Mouse (Mus musculus): Measurements from ENCODE around the gene Vill. TPM values are rescaled to one million over a fixed set of nuclear protein-coding genes. Genes with fewer than 3 reads are reported as not detected.

Vill gene
- polyA plus RNA-seq, 1 experiment from 2014 or later: 9.3 TPM

GRCm38 (mm10) chr9:119091581-119092310, 39.2 kb downstream of the Vill start:
- no peak for DNase-seq
- Histone ChIP-seq H3K27ac (ENCODE audit: low read depth) (no peak overlapping the region), H3K4me1 (ENCODE audit: insufficient read depth) (peaks cover 9% of the 10 kb centered on the region), H3K4me3 (ENCODE audit: low read depth, low read length) (no peak overlapping the region), H3K27me3 (ENCODE audit: insufficient read depth, low read length) (peaks cover 47% of the 10 kb centered on the region), H3K9ac (replicated peaks) (no peak overlapping the region), H3K36me3 (replicated peaks; ENCODE audit: insufficient read depth, low read length) (no peaks in the 10 kb centered on the region), H3K9me3 (ENCODE audit: low read length) (no peaks in the 10 kb centered on the region), H3K4me2 (ENCODE audit: low read depth, low read length) (no peak overlapping the region)
- no peak for ATAC-seq
- TF ChIP-seq CTCF (IDR thresholded peaks at IDR 0.05; ENCODE audit: low read depth): no peak
- TF ChIP-seq EP300 (IDR thresholded peaks at IDR 0.05; ENCODE audit: low read depth): no peak
- 70% methylated on average over 12 of the region's 12 CpGs for WGBS (ENCODE audit: insufficient replicate concordance)

- no peak for TF ChIP-seq EP300 (IDR thresholded peaks at IDR 0.05; ENCODE audit: low read depth)
- no peak for TF ChIP-seq CTCF (IDR thresholded peaks at IDR 0.05; ENCODE audit: low read depth)
- ATAC-seq (no peak), DNase-seq (no peak)
- Histone ChIP-seq H3K4me2 (ENCODE audit: low read depth, low read length) (peak overlapping the region; percentile 71), H3K4me3 (ENCODE audit: low read depth, low read length) (peak overlapping the region; percentile 49), H3K36me3 (replicated peaks; ENCODE audit: insufficient read depth, low read length) (no peaks in the 10 kb centered on the region), H3K27ac (ENCODE audit: low read depth) (no peak overlapping the region), H3K9me3 (ENCODE audit: low read length) (no peaks in the 10 kb centered on the region), H3K4me1 (ENCODE audit: insufficient read depth) (peaks cover 8% of the 10 kb centered on the region), H3K9ac (replicated peaks) (0 out of 2 replicates have a peak overlapping the region, but pooled peaks have one; percentile 16), H3K27me3 (ENCODE audit: insufficient read depth, low read length) (peaks cover 47% of the 10 kb centered on the region)
- 5% methylated on average over 45 of the region's 45 CpGs for WGBS (ENCODE audit: insufficient replicate concordance)
Measured at GRCm38 (mm10) chr9:119092473-119093418, 40.2 kb downstream of the Vill start.

DNA sequence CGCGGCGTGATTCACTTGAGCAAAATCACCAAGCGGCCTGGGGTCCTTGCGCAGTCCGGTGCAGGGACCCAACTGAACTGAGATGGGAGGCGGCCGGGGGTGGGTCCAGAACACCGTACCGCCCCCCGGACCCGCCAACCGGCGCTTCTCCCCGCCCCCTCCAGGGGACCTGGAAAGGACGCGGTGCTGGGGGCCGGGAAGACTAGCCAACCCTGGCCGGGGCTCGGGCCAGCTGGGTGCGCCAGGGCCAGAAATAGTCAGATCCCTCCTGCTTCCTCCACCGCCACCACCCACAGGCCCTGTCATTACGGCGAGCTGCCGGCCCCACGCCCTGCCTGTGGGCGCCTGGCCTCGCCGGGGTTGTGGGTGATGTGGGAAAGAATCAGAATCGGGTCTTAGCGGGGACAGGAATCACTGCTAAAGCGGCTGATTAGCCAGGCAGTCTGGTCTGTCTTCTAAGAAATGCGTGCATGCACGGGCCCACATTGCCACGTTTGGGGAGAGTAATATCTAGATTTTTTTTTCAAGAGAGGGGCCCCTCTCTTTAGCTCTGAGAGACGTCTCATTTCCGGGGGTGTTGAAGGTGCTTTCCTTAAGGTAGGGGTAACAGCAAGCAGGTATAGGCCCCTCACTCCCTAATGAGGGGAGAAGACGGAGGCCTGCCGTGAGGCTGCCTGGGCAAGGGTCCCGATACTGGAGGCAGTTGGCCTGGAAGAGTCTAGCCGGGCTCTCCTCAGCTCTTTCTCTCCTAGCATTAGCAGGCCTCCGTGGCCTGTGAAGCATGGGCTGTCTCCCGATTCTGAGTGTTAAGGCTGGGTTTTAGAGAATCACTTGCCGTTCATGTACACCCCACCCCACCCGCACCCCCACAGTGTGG, 41.1 kb downstream of the Vill start, which contains the start of gene Plcd1:
Plcd1 (minus strand) TSS at position 84 of the 877 bp plus-strand sequence.
- Histone ChIP-seq H3K4me2 (ENCODE audit: low read depth, low read length) (peak within 1 kb of the TSS; percentile 71), H3K4me1 (ENCODE audit: insufficient read depth) (no peaks in the 10 kb centered on the region; the same call in 1 of the 2 replicates), H3K27me3 (ENCODE audit: insufficient read depth, low read length) (peaks cover 47% of the 10 kb centered on the region), H3K36me3 (replicated peaks; ENCODE audit: insufficient read depth, low read length) (no peaks in the 10 kb centered on the region), H3K27ac (ENCODE audit: low read depth) (no peak within 1 kb of the TSS), H3K4me3 (ENCODE audit: low read depth, low read length) (peak within 1 kb of the TSS; percentile 49), H3K9me3 (ENCODE audit: low read length) (no peaks in the 10 kb centered on the region), H3K9ac (replicated peaks) (0 out of 2 replicates have a peak within 1 kb of the TSS, but pooled peaks have one; percentile 16)
- no peak for TF ChIP-seq EP300 (IDR thresholded peaks at IDR 0.05; ENCODE audit: low read depth)
- TF ChIP-seq CTCF (IDR thresholded peaks at IDR 0.05; ENCODE audit: low read depth): no peak
- WGBS (ENCODE audit: insufficient replicate concordance): 13% methylated on average over 38 of the region's 45 CpGs
- ATAC-seq (peak; percentile 66), DNase-seq (peak; percentile 71)

- H3K36me3 ChIP-seq (replicated peaks; ENCODE audit: insufficient read depth, low read length): no peaks in the 10 kb centered on the region
- no peaks in the 10 kb centered on the region for H3K9me3 ChIP-seq (ENCODE audit: low read length)
- H3K4me1 ChIP-seq (ENCODE audit: insufficient read depth): no peaks in the 10 kb centered on the region; the same call in 1 of the 2 replicates
- H3K4me3 ChIP-seq (ENCODE audit: low read depth, low read length): no peak overlapping the region
- peaks cover 45% of the 10 kb centered on the region for H3K27me3 ChIP-seq (ENCODE audit: insufficient read depth, low read length)
- no peak overlapping the region for H3K4me2 ChIP-seq (ENCODE audit: low read depth, low read length)
- TF ChIP-seq CTCF (IDR thresholded peaks at IDR 0.05; ENCODE audit: low read depth) (no peak), EP300 (IDR thresholded peaks at IDR 0.05; ENCODE audit: low read depth) (no peak)
- no peak for DNase-seq
- WGBS (ENCODE audit: insufficient replicate concordance): 74% methylated on average over 13 of the region's 13 CpGs
- no peak overlapping the region for H3K27ac ChIP-seq (ENCODE audit: low read depth)
- H3K9ac ChIP-seq (replicated peaks): no peak overlapping the region
- ATAC-seq: no peak
Measured at GRCm38 (mm10) chr9:119094462-119095109, 42.0 kb downstream of the Vill start.

- H3K4me1 ChIP-seq (ENCODE audit: insufficient read depth): peaks cover 10% of the 10 kb centered on the region; the same call in 1 of the 2 replicates
- H3K27ac ChIP-seq (ENCODE audit: low read depth): no peak overlapping the region
- TF ChIP-seq CTCF (IDR thresholded peaks at IDR 0.05; ENCODE audit: low read depth) (no peak), EP300 (IDR thresholded peaks at IDR 0.05; ENCODE audit: low read depth) (no peak)
- no peak overlapping the region for H3K4me3 ChIP-seq (ENCODE audit: low read depth, low read length)
- no peaks in the 10 kb centered on the region for H3K9me3 ChIP-seq (ENCODE audit: low read length)
- ATAC-seq (no peak), DNase-seq (peak; percentile 42)
- H3K4me2 ChIP-seq (ENCODE audit: low read depth, low read length): no peak overlapping the region
- 0 out of 2 replicates have a peak, but pooled peaks cover 4% of the 10 kb centered on the region for H3K27me3 ChIP-seq (ENCODE audit: insufficient read depth, low read length)
- H3K9ac ChIP-seq (replicated peaks): no peak overlapping the region
- no peaks in the 10 kb centered on the region for H3K36me3 ChIP-seq (replicated peaks; ENCODE audit: insufficient read depth, low read length)
- 16% methylated on average over 15 of the region's 15 CpGs for WGBS (ENCODE audit: insufficient replicate concordance)
Measured at GRCm38 (mm10) chr9:119100177-119100898, 47.8 kb downstream of the Vill start.
